Mouse (Mus musculus): ENCODE results near the gene Prkaa1. TPM values are rescaled to one million over a fixed set of nuclear protein-coding genes. Genes with fewer than 3 reads are reported as not detected.
"Not testable (repeated sequence)": the region's sequence is repeated elsewhere in the genome, so short reads cannot be mapped to it uniquely, and the experiment has no call there.

Gene Prkaa1
- polyA plus RNA-seq, 1 experiment = 14.1 TPM

DNA sequence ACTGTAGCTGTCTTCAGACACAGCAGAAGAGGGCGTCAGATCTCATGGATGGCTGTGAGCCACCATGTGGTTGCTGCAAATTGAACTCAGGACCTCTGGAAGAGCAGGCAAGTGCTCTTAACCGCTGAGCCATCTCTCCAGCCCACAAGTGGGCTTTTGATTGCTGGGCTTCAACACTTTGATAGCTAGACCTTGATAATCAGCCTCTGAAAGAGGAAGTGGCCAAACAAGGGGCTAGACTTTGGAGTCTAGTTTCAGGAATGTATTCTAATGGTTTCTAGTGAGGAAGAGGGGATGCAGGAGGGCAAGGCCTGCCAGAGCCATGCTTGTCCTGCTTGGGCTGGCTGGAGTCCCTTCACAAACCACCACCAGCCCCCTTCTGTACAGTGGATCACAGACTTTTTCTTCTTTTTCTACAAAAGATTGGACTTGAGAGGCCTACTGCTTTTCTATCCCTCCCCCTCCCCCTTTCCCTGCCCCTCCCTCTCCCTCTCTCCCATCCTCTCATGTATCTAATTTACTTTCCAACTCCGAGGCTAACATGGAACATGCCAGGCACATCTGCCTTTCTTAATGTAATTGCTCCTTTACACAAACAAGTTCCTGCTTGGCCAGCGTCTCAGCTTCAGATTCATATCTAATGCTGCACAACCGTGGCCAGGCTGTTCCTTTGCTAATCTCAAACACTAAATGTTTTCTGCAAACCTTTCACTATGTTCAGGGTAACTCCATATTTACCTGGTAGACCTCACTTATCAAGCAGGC, 15.3 kb upstream of the Prkaa1 start:
- no peak for DNase-seq (ENCODE audit: extremely low spot score in 1 of 2, low spot score in 1 of 2)

DNA sequence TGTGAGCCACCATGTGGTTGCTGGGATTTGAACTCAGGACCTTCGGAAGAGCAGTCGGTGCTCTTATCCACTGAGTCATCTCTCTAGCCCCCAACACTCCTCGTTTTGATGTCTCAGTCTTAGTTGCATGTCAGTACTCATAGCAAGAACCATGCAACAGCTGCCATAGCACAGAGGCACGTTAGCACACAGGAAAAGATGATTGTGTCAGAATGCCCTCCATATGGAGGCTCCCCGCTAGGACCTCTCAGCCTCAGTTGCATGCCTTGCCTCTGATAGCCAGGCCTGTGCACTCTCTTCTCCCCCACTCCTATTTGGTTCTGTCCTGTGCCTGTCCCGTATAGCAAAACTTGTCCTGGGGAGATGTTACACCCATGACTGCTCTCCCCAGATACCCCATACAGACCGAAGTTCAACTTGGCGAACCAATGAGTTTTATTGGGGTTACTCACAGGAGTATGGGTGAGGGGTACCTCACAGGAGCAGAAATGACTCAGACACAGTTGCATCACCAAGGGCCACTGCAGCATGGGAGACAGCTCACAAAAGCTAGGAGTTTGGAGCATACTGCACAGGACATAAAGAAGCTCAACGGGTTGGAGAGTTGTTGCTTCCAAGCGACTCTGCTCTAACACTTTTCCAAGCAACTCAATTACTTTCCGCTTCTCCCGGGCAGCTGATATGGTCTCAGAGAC, 14.4 kb upstream of the Prkaa1 start:
- DNase-seq (ENCODE audit: extremely low spot score in 1 of 2, low spot score in 1 of 2) = no peak

DNA sequence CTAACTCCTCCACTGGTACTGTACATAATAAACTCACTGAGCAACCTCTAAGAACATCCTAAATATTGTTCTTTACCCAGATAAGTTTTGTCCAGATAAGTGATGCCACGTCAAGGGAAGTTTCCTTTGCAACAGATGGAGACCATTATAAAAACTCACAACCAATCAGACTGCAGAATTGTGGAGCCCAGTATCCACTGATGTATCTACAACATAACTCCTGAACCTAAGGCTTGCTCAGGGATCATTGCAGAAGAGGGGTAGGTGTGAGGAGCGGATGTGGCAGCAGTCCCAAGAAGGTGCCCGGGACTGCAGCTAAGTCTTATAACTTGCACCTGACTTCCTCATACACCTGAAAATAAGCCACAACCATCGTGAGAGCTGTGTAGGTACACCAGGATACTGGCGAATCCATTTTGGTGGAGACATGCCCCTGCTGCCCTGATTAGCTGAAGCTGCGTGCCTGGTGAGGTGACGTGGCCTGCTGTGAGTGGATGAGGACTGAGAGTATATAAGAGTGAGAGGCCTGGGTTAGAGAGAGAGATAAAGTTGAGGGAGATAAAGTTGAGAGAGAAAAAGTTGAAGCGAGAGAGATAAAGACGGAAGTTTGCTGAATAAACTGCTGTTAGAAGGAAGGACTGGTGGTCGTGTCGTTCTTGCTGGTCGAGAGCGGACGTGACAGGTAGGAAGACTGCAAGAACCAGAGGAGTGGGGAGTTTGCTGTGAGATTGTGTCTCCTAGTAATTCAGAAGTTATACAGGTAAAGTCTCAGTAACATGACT, 12.6 kb upstream of the Prkaa1 start:
- DNase-seq (ENCODE audit: extremely low spot score in 1 of 2, low spot score in 1 of 2) = not testable (repeated sequence)

DNA sequence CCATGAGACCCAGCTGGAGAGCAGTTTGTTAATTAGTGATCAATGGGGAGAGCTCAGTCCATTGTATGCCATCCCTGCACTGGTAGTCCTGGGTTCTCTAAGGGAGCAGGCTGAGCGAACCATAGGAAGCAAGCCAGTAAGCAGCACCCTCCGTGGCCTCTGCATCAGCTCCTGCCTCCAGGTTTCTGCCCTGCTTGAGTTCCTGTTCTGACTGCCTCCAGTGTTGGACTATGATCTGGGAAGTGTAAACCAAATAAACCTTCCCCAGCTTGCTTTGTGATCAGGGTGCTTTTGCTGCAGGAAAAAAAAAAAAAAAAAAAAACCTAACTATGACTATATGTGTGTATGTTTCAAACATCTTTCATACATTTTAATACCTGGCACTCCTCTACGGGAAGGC, 10.4 kb upstream of the Prkaa1 start:
- DNase-seq (ENCODE audit: extremely low spot score in 1 of 2, low spot score in 1 of 2) = no peak

DNA sequence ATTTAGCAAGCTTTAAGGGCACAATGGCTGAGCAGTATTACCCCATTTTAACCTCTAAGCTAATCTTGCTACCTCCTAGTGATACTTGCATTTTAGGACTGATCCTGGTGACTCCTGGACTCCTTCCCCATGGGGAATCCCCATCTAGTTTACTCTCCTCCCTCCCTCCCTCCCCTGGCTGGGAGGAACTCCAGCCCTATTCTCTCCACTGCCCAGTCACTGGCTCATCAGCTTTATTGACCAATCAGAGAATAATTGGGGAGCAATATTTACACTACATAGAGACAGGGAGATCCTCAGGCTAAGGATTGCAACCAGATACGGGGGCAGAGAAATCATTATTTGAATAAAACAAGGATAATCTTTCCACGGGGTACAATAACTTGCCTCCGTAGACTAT, 9.5 kb upstream of the Prkaa1 start:
- no peak for DNase-seq (ENCODE audit: extremely low spot score in 1 of 2, low spot score in 1 of 2)

DNA sequence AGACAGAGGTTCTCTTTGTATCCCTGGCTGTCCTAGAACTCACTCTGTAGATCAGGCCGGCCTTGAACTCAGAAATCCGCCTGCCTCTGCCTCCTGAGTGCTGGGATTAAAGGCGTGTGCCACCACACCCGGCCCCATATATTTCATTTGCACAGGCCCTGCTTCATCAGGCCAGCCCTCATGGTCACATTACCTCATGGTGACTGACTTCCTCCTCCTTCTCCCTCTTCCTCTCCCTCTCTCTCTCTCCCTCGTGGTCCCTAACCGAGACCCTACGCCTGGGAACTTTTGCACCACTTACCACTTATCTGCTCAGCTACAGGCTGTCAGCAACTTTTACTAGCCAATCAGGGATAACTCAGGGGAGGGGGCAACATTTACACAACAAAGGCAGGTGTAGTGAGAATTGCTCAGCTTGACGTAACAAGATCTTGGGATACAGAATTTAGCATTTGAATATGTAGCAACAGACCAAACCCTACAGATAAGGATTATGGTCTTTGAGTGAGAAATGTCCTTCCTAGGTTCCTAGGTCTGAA, 8.6 kb upstream of the Prkaa1 start:
- no peak for DNase-seq (ENCODE audit: extremely low spot score in 1 of 2, low spot score in 1 of 2)

DNA sequence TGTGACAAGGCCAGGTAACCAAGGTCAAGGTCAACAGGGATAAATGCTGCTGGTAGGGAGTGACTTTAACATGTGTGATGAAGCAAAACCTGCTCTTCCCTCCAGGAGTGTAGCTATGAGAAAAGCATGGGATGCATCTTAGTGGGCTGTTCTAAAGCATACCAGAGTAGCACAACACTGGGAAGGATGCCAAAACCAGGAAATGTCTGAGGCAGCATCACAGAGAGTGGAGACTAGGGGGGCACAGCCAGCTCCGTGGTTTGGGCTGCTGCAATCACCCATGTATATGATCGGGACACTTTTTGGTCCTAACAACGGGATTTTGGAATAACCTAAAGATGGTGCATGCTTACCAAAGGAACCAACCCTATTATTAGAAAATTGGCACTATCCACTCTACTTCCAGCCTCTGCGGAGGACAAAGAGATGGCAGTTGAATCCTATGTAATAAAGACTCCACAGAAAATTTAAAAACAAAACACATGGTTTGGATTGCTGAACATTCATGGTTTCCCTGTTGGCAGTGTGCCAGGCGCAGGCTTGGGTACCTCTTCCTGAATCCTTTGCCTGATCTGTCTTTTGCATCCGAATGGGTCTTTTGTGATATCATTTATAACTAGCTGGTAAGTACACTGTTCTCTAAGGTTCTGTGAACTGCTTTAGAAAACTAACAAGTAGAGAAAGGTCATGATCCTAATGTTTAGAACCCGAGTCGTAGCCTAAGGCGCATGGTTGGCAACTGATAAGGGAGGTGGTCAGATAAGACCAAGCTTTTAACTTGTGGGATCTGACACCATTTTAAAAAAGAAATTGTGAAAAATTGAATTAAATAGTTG, 5.4 kb upstream of the Prkaa1 start:
- no peak for DNase-seq (ENCODE audit: extremely low spot score in 1 of 2, low spot score in 1 of 2)

DNA sequence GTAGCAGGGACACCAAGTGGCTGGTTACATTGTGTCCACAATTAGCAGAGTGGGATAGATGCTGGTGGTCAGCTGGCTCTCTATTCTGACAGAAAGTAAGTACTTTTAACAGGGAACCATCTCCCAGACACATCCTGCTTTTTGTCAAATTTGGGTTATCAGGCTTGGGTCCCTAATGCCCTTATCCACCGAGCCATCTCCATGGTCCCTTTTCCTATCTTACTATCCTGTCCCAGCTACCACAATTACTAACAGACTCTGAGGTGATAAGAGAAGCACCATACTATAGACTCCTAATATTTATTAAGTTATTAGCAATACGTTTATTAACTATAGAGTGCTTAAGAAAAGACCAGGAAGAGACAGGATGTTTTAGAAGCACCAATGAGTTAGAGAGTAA, 4.3 kb upstream of the Prkaa1 start:
- no peak for DNase-seq (ENCODE audit: extremely low spot score in 1 of 2, low spot score in 1 of 2)

DNA sequence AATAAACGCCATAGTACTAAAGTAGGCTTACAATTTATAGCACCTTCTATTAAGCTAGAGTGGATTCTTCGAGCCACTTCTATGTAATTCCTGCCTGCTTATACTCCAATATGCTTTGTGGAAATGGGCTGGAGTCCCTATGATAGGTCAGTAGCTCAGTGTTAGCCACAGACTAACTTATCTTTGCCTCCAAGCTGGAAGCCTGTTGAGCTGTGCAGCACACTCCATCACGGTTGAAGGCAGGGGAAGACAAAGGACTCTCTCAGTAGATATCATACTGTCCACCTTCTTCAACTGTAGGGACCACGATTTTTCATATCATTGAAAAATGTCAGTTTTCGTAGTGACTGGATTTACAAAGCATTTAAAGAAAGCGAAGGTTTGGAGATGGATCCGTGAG, 3.8 kb upstream of the Prkaa1 start:
- DNase-seq (ENCODE audit: extremely low spot score in 1 of 2, low spot score in 1 of 2) = no peak

DNA sequence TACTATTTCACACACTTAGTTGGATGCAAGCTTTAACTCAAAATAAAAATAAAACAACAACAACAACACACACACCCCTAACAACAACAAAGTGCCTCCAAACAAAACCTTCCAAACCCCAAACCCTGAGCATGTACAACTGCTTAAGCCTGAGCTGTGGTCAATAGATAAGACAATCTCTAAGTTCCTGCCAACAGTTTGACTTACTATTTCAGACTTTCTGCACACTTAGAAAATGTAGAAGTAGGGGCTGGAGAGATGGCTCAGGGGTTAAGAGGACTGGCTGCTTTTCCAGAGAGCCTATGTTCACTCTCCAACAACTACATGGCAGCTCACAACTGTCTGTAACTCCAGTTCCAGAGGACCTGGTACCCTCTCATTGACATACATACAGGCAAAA, 3.3 kb upstream of the Prkaa1 start:
- DNase-seq (ENCODE audit: extremely low spot score in 1 of 2, low spot score in 1 of 2) = no peak

DNA sequence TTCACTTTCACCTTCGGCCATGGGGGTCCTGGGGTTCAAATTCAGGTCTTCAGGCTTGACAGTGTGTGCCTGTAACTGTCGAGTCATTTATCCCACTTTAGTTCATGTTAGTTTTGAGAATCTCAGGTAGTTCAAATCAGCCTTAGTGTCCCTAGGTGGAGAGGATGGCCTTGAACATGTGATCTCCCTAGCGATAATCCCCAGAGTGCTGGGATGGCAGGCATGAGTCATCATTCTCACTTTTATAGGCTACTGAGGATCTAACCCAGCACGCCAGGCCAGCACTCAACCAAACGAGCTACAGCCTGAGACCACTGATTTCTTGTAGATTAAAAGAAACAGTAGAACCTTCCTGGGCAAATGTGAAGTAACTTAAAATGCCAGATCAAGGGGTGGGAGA, 1.6 kb upstream of the Prkaa1 start:
- DNase-seq (ENCODE audit: extremely low spot score in 1 of 2, low spot score in 1 of 2) = no peak

DNA sequence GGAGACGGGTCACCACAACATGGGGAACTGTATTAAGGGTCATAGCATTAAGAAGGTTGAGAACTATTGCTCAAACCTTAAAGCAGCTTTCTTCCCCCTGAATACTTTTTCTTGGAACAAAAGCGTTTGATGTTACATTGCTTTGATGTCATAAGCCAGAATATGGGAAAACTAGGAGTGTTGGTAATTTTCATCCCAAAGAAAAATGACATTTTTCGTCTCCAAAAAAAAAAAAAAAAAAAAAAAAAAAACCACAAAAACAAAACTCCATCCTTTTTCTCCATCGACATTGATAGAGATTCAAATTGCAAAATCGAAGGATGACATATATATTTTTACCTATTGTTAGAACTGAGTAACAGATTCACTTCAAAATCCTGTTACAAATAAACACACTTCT, 947 bp upstream of the Prkaa1 start:
- no peak for DNase-seq (ENCODE audit: extremely low spot score in 1 of 2, low spot score in 1 of 2)

DNA sequence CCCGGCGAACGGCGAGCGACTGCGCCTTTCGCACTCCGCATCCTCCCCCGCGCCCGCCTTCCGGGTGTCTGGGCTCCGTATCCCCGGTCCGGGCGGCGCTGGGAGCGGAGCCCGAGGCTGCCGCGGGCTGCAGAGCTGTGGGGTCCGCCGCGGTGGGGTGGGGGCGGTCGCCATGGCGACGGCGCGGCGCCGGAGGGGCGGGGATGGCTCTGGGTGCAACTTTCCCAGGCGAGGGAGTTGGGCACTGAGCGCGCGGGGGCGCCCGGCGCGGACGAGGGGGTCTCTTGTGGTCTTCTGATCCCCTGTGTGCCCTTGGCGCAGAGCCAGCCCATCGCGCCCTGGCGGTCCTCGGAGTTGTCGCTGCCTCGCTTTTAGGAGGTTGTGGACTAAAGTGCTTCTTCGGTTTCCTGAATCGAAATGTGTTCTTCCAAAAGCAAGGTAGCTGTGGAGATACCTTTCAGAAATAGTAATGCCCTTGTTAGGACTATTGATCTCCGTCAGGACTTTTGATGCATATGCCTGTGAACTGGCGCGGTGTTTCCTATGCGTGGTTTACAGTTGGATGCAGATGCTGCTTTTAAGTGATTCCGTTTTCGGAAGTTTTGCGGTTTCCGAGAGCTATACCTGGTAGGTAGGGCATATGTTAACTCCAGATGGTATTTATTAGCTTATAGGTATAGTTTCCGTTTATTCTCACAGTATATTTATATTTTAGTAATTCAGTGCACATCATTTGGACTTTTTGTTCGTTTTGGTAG, 539 bp downstream of the Prkaa1 start:
- DNase-seq (ENCODE audit: extremely low spot score in 1 of 2, low spot score in 1 of 2) = peak in 1 of 2 experiments; percentile 34

DNA sequence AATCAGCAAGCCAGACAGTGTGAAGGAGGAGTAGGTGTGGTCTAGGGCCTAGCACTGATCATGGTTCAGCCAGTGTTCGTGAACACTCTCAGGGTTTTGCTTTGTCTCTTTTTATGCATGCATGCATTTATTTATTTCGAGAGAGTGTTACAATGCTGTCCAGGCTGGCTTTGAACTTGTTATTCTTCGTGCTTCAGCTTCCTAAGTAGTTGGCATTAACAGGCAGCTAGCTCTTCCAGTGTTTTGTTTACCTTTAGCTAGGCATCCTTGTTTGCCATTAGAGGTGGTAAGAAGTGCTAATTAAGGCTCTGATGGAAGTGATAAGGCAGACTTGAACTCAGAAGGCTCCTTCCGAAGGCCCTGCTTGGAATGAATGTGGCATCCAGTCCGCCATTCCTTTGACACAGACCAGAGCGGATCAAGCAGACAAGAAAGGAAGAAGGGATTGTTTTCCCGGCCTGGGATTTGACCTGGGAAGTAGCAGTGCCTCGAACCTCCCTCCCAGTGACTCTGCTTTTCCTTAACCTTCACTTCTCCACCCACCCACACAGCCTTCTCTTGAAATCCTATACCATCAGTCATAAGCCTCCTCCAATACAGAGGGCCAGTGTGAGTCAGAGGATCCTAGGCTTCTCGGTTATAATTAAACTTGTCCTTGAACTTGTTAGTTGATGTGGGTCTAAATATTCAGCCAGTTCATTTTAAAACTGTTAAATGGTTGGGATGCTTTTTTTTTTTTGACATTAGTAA, 1.7 kb downstream of the Prkaa1 start:
- DNase-seq (ENCODE audit: extremely low spot score in 1 of 2, low spot score in 1 of 2) = no peak

DNA sequence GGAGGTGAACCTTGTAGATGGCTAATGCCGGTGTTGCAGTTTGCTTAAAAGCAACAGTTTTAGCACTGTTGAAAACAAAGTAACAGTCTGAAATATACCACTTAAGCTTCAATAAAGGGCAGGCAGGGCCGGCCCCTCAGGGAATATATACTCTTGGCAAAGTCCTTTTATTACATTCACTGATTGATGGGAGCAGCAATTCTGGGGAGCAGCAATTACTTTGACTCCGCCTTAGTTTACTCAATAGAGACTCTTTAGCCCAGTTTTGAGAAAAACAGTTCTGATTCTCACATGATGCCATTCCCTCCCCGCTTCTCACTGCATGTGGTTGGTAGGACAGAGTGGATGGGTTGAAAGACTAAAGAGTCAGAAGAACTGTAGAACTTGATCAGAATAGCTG, 5.5 kb downstream of the Prkaa1 start:
- DNase-seq (ENCODE audit: extremely low spot score in 1 of 2, low spot score in 1 of 2) = no peak

DNA sequence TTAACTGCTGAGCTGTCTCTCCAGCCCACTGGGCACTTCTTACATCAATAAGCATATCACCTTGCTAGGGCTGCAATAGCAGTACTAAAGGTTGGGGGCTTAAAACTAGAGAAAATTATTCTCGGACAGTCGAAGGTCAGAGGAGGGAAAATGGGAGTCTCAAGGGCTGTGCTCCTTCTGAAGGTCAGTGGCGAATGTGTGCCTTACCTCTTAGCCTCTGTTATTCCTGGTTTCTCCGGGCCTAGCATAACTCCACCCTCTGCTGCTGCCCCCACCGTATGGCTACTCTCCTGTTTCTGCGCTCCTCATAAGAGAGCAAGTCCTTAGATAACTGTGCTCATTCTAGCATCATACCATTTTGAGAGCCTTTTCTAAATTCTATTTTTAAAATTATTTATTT, 8.5 kb downstream of the Prkaa1 start:
- no peak for DNase-seq (ENCODE audit: extremely low spot score in 1 of 2, low spot score in 1 of 2)

DNA sequence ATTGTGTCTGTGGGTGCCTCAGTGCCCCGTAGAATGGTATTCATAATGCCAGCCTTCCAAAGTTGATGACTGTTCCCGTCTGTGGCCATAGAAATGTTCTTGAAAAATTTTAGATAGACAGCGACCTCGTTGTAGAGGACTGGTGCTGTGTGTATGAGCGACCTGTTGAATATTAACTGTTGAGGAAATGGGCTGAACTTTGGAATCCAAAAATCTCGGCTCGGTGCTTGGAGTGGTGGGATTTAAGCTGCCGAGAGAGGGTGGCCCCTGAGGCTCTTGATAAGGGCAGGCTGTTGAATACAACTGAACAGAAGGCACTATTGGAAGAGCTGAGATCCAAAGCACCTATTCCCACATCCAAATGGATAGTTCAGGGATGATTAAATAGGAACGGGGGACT, 11.0 kb downstream of the Prkaa1 start:
- DNase-seq (ENCODE audit: extremely low spot score in 1 of 2, low spot score in 1 of 2) = no peak

DNA sequence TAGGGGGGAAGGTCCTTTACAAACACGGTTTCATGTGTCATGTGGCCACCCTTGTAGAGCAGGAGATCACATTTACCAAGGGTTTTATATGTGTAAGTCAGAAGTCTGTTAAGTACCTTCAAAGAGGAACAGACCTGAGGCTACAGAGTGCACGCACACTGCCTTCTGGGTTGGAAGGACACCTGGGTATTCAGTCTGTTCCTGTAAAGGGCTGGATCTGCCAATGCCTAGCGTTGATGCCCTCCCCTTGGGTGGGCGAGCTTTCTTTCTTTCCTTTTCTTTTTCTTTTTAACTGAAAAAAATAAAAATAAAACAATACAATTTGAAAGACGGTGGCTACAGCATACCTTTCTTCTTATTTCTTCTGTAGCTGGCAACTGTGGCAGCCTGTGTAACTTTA, 11.4 kb downstream of the Prkaa1 start:
- DNase-seq (ENCODE audit: extremely low spot score in 1 of 2, low spot score in 1 of 2) = no peak

DNA sequence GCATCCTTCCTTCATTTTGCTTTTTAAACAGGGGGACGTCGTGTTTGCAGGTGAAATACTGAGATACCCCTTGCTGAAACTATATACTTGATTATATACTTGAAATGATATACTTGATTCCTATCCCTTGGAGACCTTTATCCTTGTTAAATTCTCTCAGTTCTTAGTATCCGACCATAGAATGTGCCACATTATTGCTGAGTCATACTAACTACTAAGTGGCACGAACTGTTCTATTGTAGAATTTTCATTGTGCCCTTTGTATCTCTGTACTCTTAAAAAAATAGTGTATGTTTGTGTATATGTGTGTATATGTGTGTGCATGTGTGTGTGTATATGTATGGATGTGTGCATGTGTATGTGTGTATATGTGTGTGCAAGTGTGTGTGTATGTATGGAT, 12.7 kb downstream of the Prkaa1 start:
- no peak for DNase-seq (ENCODE audit: extremely low spot score in 1 of 2, low spot score in 1 of 2)

Data from frontal cortex, adult 2 months (tissue).